Mouse (Mus musculus): ENCODE results near the gene Elane.

The Elane gene

GRCm38 (mm10) chr10:79921572-79921971 lies 35.5 kb downstream of the Elane start:
- POLR2A ChIA-PET, result interaction anchor here (0.5 to 5.0 kb wide), 8 partner anchors 10 to 299 kb away, joined by 3 to 28 read pairs (median 4); partner anchors contain the start of genes Med16 (in 2 of the 4), Ptbp1 (in 1 of the 4) and Wdr18 (in 1 of the 4)
- CTCF ChIA-PET, result interaction anchor here in 2 of 4 experiments (1.0 to 1.3 kb wide), 2 partner anchors 86 to 141 kb away, joined by 3 to 4 read pairs; no protein-coding TSS in a partner anchor

- CTCF ChIA-PET, result interaction anchor here (0.6 to 4.4 kb wide), 37 partner anchors 8 to 336 kb away, joined by 3 to 25 read pairs (median 4); partner anchors contain the start of genes Med16 (in 2 of the 4), Wdr18 (in 2 of the 4), Bsg (in 1 of the 4) and Cirbp (in 1 of the 4)
Measured at GRCm38 (mm10) chr10:79924998-79925784, 39.1 kb downstream of the Elane start.

GRCm38 (mm10) chr10:79925785-79926490 lies 39.9 kb downstream of the Elane start:
- POLR2A ChIA-PET, result interaction anchor here in 3 of 4 experiments (0.6 to 3.3 kb wide), 40 partner anchors 13 to 1627 kb away, joined by 3 to 20 read pairs (median 4); partner anchors contain the start of genes Med16 (in 2 of the 3), Ptbp1 (in 2 of the 3), Tmem259 (in 2 of the 3) and Wdr18 (in 2 of the 3)
- CTCF ChIA-PET, result interaction anchor here (0.6 to 4.4 kb wide), 44 partner anchors 9 to 1355 kb away, joined by 3 to 25 read pairs (median 3); partner anchors contain the start of genes Wdr18 (in 3 of the 4), Med16 (in 2 of the 4), Bsg (in 1 of the 4) and Cirbp (in 1 of the 4)

More at GRCm38 (mm10) chr10:79924998-79925784, 39.1 kb downstream of the Elane start:
- POLR2A ChIA-PET, result interaction anchor here in 3 of 4 experiments (0.6 to 3.3 kb wide), 24 partner anchors 13 to 449 kb away, joined by 3 to 20 read pairs (median 4); partner anchors contain the start of genes Med16 (in 3 of the 3), Wdr18 (in 2 of the 3) and Ptbp1 (in 1 of the 3)

GRCm38 (mm10) chr10:79926491-79927323 lies 40.7 kb downstream of the Elane start, which contains the start of gene Arid3a:
TSS of gene Arid3a (plus strand) at chr10:79927043.
- ChIA-PET CTCF (interaction anchor here (0.6 to 4.4 kb wide), 33 partner anchors 10 to 1356 kb away, joined by 3 to 25 read pairs (median 3); partner anchors contain the start of genes Wdr18 (in 3 of the 4), Med16 (in 2 of the 4), Cirbp (in 1 of the 4) and Dazap1 (in 1 of the 4)), POLR2A (interaction anchor here in 3 of 4 experiments (0.6 to 3.3 kb wide), 35 partner anchors 12 to 538 kb away, joined by 3 to 20 read pairs (median 4); partner anchors contain the start of genes Med16 (in 2 of the 3), Ptbp1 (in 2 of the 3), Tmem259 (in 2 of the 3) and Wdr18 (in 2 of the 3))

GRCm38 (mm10) chr10:79927324-79928029 lies 41.4 kb downstream of the Elane start:
- CTCF ChIA-PET, result interaction anchor here (0.6 to 3.4 kb wide), 10 partner anchors 11 to 710 kb away, joined by 3 to 19 read pairs (median 3); no protein-coding TSS in a partner anchor
- POLR2A ChIA-PET, result interaction anchor here in 3 of 4 experiments (0.6 to 2.8 kb wide), 25 partner anchors 11 to 1618 kb away, joined by 3 to 16 read pairs (median 4); partner anchors contain the start of genes Med16 (in 2 of the 3), Kiss1r (in 1 of the 3), Mum1 (in 1 of the 3) and Stk11 (in 1 of the 3)

GRCm38 (mm10) chr10:79928030-79928694 lies 42.1 kb downstream of the Elane start:
- ChIA-PET POLR2A (interaction anchor here in 3 of 4 experiments (0.6 to 2.8 kb wide), 25 partner anchors 10 to 1618 kb away, joined by 3 to 16 read pairs (median 4); partner anchors contain the start of genes Med16 (in 2 of the 3), Atp8b3 (in 1 of the 3), Kiss1r (in 1 of the 3) and Mum1 (in 1 of the 3)), CTCF (interaction anchor here in 3 of 4 experiments (0.6 to 1.2 kb wide), 14 partner anchors 12 to 710 kb away, joined by 3 to 18 read pairs (median 4); no protein-coding TSS in a partner anchor)

GRCm38 (mm10) chr10:79928907-79929701 lies 43.1 kb downstream of the Elane start:
- CTCF ChIA-PET, result interaction anchor here in 2 of 4 experiments (0.6 to 0.7 kb wide), 3 partner anchors 75 to 446 kb away, joined by 3 to 7 read pairs (median 4); no protein-coding TSS in a partner anchor
- POLR2A ChIA-PET, result interaction anchor here in 3 of 4 experiments (0.5 to 2.3 kb wide), 10 partner anchors 11 to 1241 kb away, joined by 3 to 8 read pairs (median 4); partner anchors contain the start of genes Med16 (in 2 of the 3) and Atp8b3 (in 1 of the 3)

GRCm38 (mm10) chr10:79929967-79930825 lies 44.1 kb downstream of the Elane start:
- POLR2A ChIA-PET, result interaction anchor here in 3 of 4 experiments (0.6 to 1.2 kb wide), 4 partner anchors 21 to 238 kb away, joined by 3 to 4 read pairs (median 3); partner anchors contain the start of gene Med16 (in 1 of the 3)
- CTCF ChIA-PET, result interaction anchor here in 2 of 4 experiments (0.6 to 1.3 kb wide), 5 partner anchors 27 to 235 kb away, joined by 3 to 7 read pairs (median 4); partner anchors contain the start of gene Wdr18 (in 1 of the 2)

GRCm38 (mm10) chr10:79930826-79931186 lies 44.8 kb downstream of the Elane start:
- ChIA-PET POLR2A (interaction anchor here in 1 of 4 experiments (1.1 kb wide), 1 partner anchor 200 kb away, joined by 3 read pairs; no protein-coding TSS in a partner anchor), CTCF (interaction anchor here in 1 of 4 experiments (1.2 to 1.3 kb wide), 2 partner anchors 27 to 234 kb away, joined by 3 to 6 read pairs; no protein-coding TSS in a partner anchor)

- POLR2A ChIA-PET, result interaction anchor here in 3 of 4 experiments (0.7 to 1.6 kb wide), 3 partner anchors 15 to 209 kb away, joined by 3 read pairs; partner anchors contain the start of genes Cbarp (in 1 of the 3) and Kiss1r (in 1 of the 3)
- CTCF ChIA-PET, result interaction anchor here in 1 of 4 experiments (1.3 kb wide), 1 partner anchor 28 kb away, joined by 3 read pairs; the partner anchor contains the start of gene Wdr18
Measured at GRCm38 (mm10) chr10:79931797-79932196, 45.8 kb downstream of the Elane start.

GRCm38 (mm10) chr10:79932736-79933135 lies 46.7 kb downstream of the Elane start:
- CTCF ChIA-PET, result interaction anchor here in 3 of 4 experiments (0.5 to 1.4 kb wide), 4 partner anchors 8 to 232 kb away, joined by 3 to 4 read pairs (median 3); partner anchors contain the start of gene Wdr18 (in 1 of the 3)

GRCm38 (mm10) chr10:79933145-79933679 lies 47.2 kb downstream of the Elane start:
- ChIA-PET CTCF (interaction anchor here in 3 of 4 experiments (0.5 to 1.4 kb wide), 3 partner anchors 9 to 232 kb away, joined by 3 to 4 read pairs (median 3); no protein-coding TSS in a partner anchor), POLR2A (interaction anchor here in 3 of 4 experiments (0.6 to 2.3 kb wide), 7 partner anchors 17 to 235 kb away, joined by 3 to 7 read pairs (median 3); partner anchors contain the start of genes Kiss1r (in 1 of the 3), Med16 (in 1 of the 3), Ptbp1 (in 1 of the 3) and Wdr18 (in 1 of the 3))

More at GRCm38 (mm10) chr10:79932736-79933135, 46.7 kb downstream of the Elane start:
- POLR2A ChIA-PET, result interaction anchor here in 3 of 4 experiments (0.6 to 2.3 kb wide), 7 partner anchors 16 to 235 kb away, joined by 3 to 7 read pairs (median 3); partner anchors contain the start of genes Kiss1r (in 1 of the 3), Med16 (in 1 of the 3), Ptbp1 (in 1 of the 3) and Wdr18 (in 1 of the 3)
